Mouse (Mus musculus): ENCODE measurements at regions not wholly inside any gene's neighbourhood (a gene's known extent, or its start where the extent isn't known, plus 50 kb on each side); places are given as distances from the start of the nearest gene placed in this dataset.

- ATAC-seq (ENCODE audit: insufficient read depth): no peak
- H3K4me1 ChIP-seq (replicated peaks; ENCODE audit: control insufficient read depth in 2 of 2, insufficient read depth in 2 of 2, low read length in 1 of 2): no peaks in the 10 kb centered on the region
- WGBS (ENCODE audit: insufficient replicate concordance): 52% methylated on average over 6 of the region's 6 CpGs
- H3K9ac ChIP-seq (replicated peaks): no peak overlapping the region
- H3K27me3 ChIP-seq (ENCODE audit: control insufficient read depth, insufficient read depth, low read length): no peaks in the 10 kb centered on the region
- H3K36me3 ChIP-seq (replicated peaks; ENCODE audit: control insufficient read depth, insufficient read depth, low read depth): no peaks in the 10 kb centered on the region
- no peaks in the 10 kb centered on the region for H3K9me3 ChIP-seq (ENCODE audit: control insufficient read depth, low read length)
- TF ChIP-seq CTCF (IDR thresholded peaks at IDR 0.05; ENCODE audit: low read depth) (no peak), EP300 (IDR thresholded peaks at IDR 0.05; ENCODE audit: low read depth) (no peak)
- no peak for DNase-seq (ENCODE audit: low read depth in 3 of 3, low spot score in 3 of 3)
- no peak overlapping the region for H3K4me3 ChIP-seq (ENCODE audit: insufficient read depth in 1 of 2, low read depth in 2 of 2, low read length in 2 of 2)
- no peak overlapping the region for H3K27ac ChIP-seq
- no peak overlapping the region for H3K4me2 ChIP-seq (ENCODE audit: low read depth)
These were observed 132.4 kb downstream of the Fgf9 start for GRCm38 (mm10) chr14:58202607-58203295.

DNA sequence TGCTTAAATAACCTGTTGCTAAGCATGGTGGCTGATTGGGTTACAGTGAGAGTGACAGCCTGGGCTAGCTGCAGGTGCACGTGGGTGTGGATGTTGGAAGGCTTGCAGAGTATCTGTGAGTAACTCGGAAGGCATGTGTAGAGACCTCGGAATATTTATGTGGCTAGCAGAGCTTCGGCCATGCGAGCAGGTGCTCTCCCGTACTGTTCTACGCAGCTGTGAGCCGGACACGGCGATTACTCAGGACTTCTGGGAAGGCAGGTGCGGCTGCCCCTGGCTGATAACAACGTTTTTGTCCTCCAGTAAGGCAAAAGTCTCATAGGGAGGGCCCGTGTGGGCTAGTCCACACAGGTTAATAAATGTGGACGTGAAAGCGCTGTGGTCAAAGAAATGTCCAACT lies 119.6 kb downstream of the Fgf9 start:
- DNase-seq (ENCODE audit: low read depth in 3 of 3, low spot score in 3 of 3) (no peak), ATAC-seq (ENCODE audit: insufficient read depth) (no peak)
- H3K27me3 ChIP-seq (ENCODE audit: control insufficient read depth, insufficient read depth, low read length): no peaks in the 10 kb centered on the region
- H3K4me2 ChIP-seq (ENCODE audit: low read depth): no peak overlapping the region
- WGBS (ENCODE audit: insufficient replicate concordance): 63% methylated on average over 15 of the region's 15 CpGs
- no peaks in the 10 kb centered on the region for H3K9me3 ChIP-seq (ENCODE audit: control insufficient read depth, low read length)
- H3K4me1 ChIP-seq (replicated peaks; ENCODE audit: control insufficient read depth in 2 of 2, insufficient read depth in 2 of 2, low read length in 1 of 2): no peaks in the 10 kb centered on the region
- TF ChIP-seq CTCF (IDR thresholded peaks at IDR 0.05; ENCODE audit: low read depth) (no peak), EP300 (IDR thresholded peaks at IDR 0.05; ENCODE audit: low read depth) (no peak)
- no peak overlapping the region for H3K4me3 ChIP-seq (ENCODE audit: insufficient read depth in 1 of 2, low read depth in 2 of 2, low read length in 2 of 2)
- no peak overlapping the region for H3K9ac ChIP-seq (replicated peaks)
- no peak overlapping the region for H3K27ac ChIP-seq
- H3K36me3 ChIP-seq (replicated peaks; ENCODE audit: control insufficient read depth, insufficient read depth, low read depth): no peaks in the 10 kb centered on the region

- H3K27me3 ChIP-seq (ENCODE audit: control insufficient read depth, insufficient read depth, low read length): no peaks in the 10 kb centered on the region
- H3K9ac ChIP-seq (replicated peaks): no peak overlapping the region
- WGBS (ENCODE audit: insufficient replicate concordance): 35% methylated on average over 5 of the region's 5 CpGs
- DNase-seq (ENCODE audit: low read depth in 3 of 3, low spot score in 3 of 3) (no peak), ATAC-seq (ENCODE audit: insufficient read depth) (no peak)
- no peak overlapping the region for H3K4me2 ChIP-seq (ENCODE audit: low read depth)
- H3K4me3 ChIP-seq (ENCODE audit: insufficient read depth in 1 of 2, low read depth in 2 of 2, low read length in 2 of 2): no peak overlapping the region
- H3K36me3 ChIP-seq (replicated peaks; ENCODE audit: control insufficient read depth, insufficient read depth, low read depth): no peaks in the 10 kb centered on the region
- no peaks in the 10 kb centered on the region for H3K4me1 ChIP-seq (replicated peaks; ENCODE audit: control insufficient read depth in 2 of 2, insufficient read depth in 2 of 2, low read length in 1 of 2)
- H3K27ac ChIP-seq: no peak overlapping the region
- TF ChIP-seq CTCF (IDR thresholded peaks at IDR 0.05; ENCODE audit: low read depth) (no peak), EP300 (IDR thresholded peaks at IDR 0.05; ENCODE audit: low read depth) (no peak)
- no peaks in the 10 kb centered on the region for H3K9me3 ChIP-seq (ENCODE audit: control insufficient read depth, low read length)
These were observed 112.5 kb downstream of the Fgf9 start for GRCm38 (mm10) chr14:58182869-58183268.

DNA sequence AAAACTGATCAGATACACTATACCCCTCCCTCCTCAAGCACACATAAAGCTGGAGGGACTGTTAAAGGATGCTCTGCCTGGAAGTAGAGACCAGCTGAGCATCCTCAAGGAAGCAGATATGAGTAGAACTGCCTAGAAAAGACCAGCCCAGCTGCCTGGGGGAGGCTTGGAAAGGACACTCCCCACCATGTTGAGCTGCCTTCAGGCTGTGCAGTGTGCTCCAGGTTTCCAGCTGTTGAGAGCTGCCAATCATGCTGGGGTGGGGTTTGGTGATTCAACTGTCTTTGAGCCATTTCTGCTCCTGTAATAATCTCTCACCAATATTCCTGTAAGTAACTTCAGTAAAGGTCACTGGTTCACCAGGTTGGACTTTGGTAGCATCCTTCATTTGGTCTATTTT lies 110.4 kb downstream of the Fgf9 start:
- TF ChIP-seq EP300 (IDR thresholded peaks at IDR 0.05; ENCODE audit: low read depth): no peak
- TF ChIP-seq CTCF (IDR thresholded peaks at IDR 0.05; ENCODE audit: low read depth): no peak
- ATAC-seq (ENCODE audit: insufficient read depth): no peak

DNA sequence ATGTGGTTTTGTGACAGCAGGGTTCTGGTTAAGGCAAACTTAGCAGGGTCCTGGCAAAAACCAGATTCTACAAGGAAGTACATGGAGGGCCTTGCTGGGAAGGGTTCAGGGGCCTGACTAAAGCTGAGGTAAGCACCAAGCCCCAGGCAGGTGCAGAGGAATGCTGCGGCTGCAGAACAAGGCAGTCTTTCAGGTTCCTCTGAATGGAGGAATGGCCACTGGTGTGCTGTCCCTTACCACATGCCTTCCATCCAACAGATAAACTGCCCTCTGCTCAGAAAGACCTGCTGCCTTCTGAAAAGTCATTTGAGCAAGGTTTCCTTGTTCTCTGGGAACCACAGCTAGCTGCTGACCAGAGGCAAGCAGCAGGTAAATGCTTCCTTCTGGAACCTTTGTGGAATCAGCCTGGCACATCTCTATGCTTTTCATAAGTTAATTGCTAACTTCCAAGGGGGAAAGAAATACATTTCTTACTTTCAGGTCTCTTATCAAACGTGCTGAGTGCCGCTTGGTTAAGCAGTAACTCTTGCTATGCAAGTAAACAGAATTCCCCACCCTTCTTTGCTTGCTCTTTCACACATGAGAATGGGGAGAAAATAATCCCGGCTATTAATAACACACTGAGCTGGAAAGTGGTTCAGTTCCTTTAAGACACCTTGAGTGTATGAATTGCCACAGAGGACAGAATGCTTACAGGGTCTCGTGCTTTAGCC lies 105.5 kb downstream of the Fgf9 start:
- no peak overlapping the region for H3K4me3 ChIP-seq (ENCODE audit: insufficient read depth in 1 of 2, low read depth in 2 of 2, low read length in 2 of 2)
- TF ChIP-seq CTCF (IDR thresholded peaks at IDR 0.05; ENCODE audit: low read depth) (no peak), EP300 (IDR thresholded peaks at IDR 0.05; ENCODE audit: low read depth) (no peak)
- H3K27me3 ChIP-seq (ENCODE audit: control insufficient read depth, insufficient read depth, low read length): no peaks in the 10 kb centered on the region
- 64% methylated on average over 5 of the region's 5 CpGs for WGBS (ENCODE audit: insufficient replicate concordance)
- no peak overlapping the region for H3K9ac ChIP-seq (replicated peaks)
- ATAC-seq (ENCODE audit: insufficient read depth) (no peak), DNase-seq (ENCODE audit: low read depth in 3 of 3, low spot score in 3 of 3) (no peak)
- no peak overlapping the region for H3K4me2 ChIP-seq (ENCODE audit: low read depth)
- no peak overlapping the region for H3K27ac ChIP-seq
- no peaks in the 10 kb centered on the region for H3K36me3 ChIP-seq (replicated peaks; ENCODE audit: control insufficient read depth, insufficient read depth, low read depth)
- H3K4me1 ChIP-seq (replicated peaks; ENCODE audit: control insufficient read depth in 2 of 2, insufficient read depth in 2 of 2, low read length in 1 of 2): no peaks in the 10 kb centered on the region
- H3K9me3 ChIP-seq (ENCODE audit: control insufficient read depth, low read length): no peaks in the 10 kb centered on the region

More for the DNA sequence above, 110.4 kb downstream of the Fgf9 start:
- H3K27me3 ChIP-seq (ENCODE audit: control insufficient read depth, insufficient read depth, low read length): no peaks in the 10 kb centered on the region
- no peak for DNase-seq (ENCODE audit: low read depth in 3 of 3, low spot score in 3 of 3)
- H3K27ac ChIP-seq: no peak overlapping the region
- H3K4me3 ChIP-seq (ENCODE audit: insufficient read depth in 1 of 2, low read depth in 2 of 2, low read length in 2 of 2): no peak overlapping the region
- H3K9me3 ChIP-seq (ENCODE audit: control insufficient read depth, low read length): no peaks in the 10 kb centered on the region
- H3K9ac ChIP-seq (replicated peaks): no peak overlapping the region
- no peaks in the 10 kb centered on the region for H3K4me1 ChIP-seq (replicated peaks; ENCODE audit: control insufficient read depth in 2 of 2, insufficient read depth in 2 of 2, low read length in 1 of 2)
- no peaks in the 10 kb centered on the region for H3K36me3 ChIP-seq (replicated peaks; ENCODE audit: control insufficient read depth, insufficient read depth, low read depth)
- H3K4me2 ChIP-seq (ENCODE audit: low read depth): no peak overlapping the region
